Mouse (Mus musculus) 416B (cell line): ENCODE data around the gene Iqca.

Experiments
- DNase-seq: peaks from one replicate; pipeline ENCODE4 v3.0.0; 2011; ENCODE audit warnings: low read depth

Iqca gene

GRCm38 (mm10) chr1:90153099-90153744 is at the start of gene Iqca:
TSS of gene Iqca (minus strand) at chr1:90153401.
- DNase-seq: no peak

GRCm38 (mm10) chr1:90202207-90202978 is 49.2 kb upstream of the Iqca start:
- peak; percentile 15 for DNase-seq

- DNase-seq: no peak
Observed at GRCm38 (mm10) chr1:90201655-90202054, 48.5 kb upstream of the Iqca start.

- DNase-seq: no peak
Observed at GRCm38 (mm10) chr1:90201246-90201645, 48.0 kb upstream of the Iqca start.

- DNase-seq: no peak
Observed at GRCm38 (mm10) chr1:90189046-90189445, 35.8 kb upstream of the Iqca start.

- DNase-seq: no peak
Observed at GRCm38 (mm10) chr1:90186874-90187273, 33.7 kb upstream of the Iqca start.

GRCm38 (mm10) chr1:90186173-90186572 is 33.0 kb upstream of the Iqca start:
- peak; percentile 39 for DNase-seq

- DNase-seq: no peak
Observed at GRCm38 (mm10) chr1:90183602-90184001, 30.4 kb upstream of the Iqca start.

GRCm38 (mm10) chr1:90182521-90182920 is 29.3 kb upstream of the Iqca start:
- no peak for DNase-seq

GRCm38 (mm10) chr1:90180966-90181699 is 27.9 kb upstream of the Iqca start:
- no peak for DNase-seq

GRCm38 (mm10) chr1:90180479-90180878 is 27.3 kb upstream of the Iqca start:
- no peak for DNase-seq

GRCm38 (mm10) chr1:90177978-90178377 is 24.8 kb upstream of the Iqca start:
- DNase-seq: peak; percentile 61

GRCm38 (mm10) chr1:90177565-90177964 is 24.4 kb upstream of the Iqca start:
- DNase-seq: no peak

GRCm38 (mm10) chr1:90176223-90176622 is 23.0 kb upstream of the Iqca start:
- no peak for DNase-seq

GRCm38 (mm10) chr1:90174338-90174737 is 21.1 kb upstream of the Iqca start:
- no peak for DNase-seq

GRCm38 (mm10) chr1:90164319-90164718 is 11.1 kb upstream of the Iqca start:
- DNase-seq: no peak

GRCm38 (mm10) chr1:90163161-90163560 is 10.0 kb upstream of the Iqca start:
- no peak for DNase-seq

GRCm38 (mm10) chr1:90162379-90162857 is 9.2 kb upstream of the Iqca start:
- no peak for DNase-seq

- DNase-seq: no peak
Observed at GRCm38 (mm10) chr1:90161623-90162022, 8.4 kb upstream of the Iqca start.

GRCm38 (mm10) chr1:90159927-90160326 is 6.7 kb upstream of the Iqca start:
- no peak for DNase-seq

- DNase-seq: no peak
Observed at GRCm38 (mm10) chr1:90156589-90156988, 3.4 kb upstream of the Iqca start.

- no peak for DNase-seq
Observed at GRCm38 (mm10) chr1:90153787-90154186, 586 bp upstream of the Iqca start.

GRCm38 (mm10) chr1:90139729-90140128 is 13.5 kb downstream of the Iqca start:
- no peak for DNase-seq
